24 mouse cellular contexts compared by ENCODE assay signal in genomic region chr6:49176018-49176417, GRCm38 (mm10). TPM values are rescaled to one million over a fixed set of nuclear protein-coding genes. Genes with fewer than 3 reads are reported as not detected.
A peak's percentile ranks its signal among the peaks of the same experiment; 100 is the strongest.
DNase-seq lines count a peak whose midpoint lies in the region; ATAC-seq and TF ChIP-seq lines count a peak whose summit lies in the region.
"Had no signal": no experiment of that assay in that cellular context is flagged by ENCODE, and none has a peak within 500 bp of the region (broad histone marks: within the 10 kb centered on the region; RNA-seq: fewer than 3 reads in every experiment).

No protein-coding gene starts in this region.

- peaks cover 6% of the 10 kb centered on the region for H3K4me1 ChIP-seq in intestine, postnatal 0 days (replicated peaks; ENCODE audit: control insufficient read depth, insufficient read depth, low read length)
- H3K4me1 ChIP-seq in intestine, embryonic 16.5 days (ENCODE audit: control insufficient read depth, insufficient read depth, low read length): peaks cover 26% of the 10 kb centered on the region

- H3K9ac ChIP-seq in intestine, postnatal 0 days (ENCODE audit: low read depth, low read length): no peak overlapping the region
- H3K9ac ChIP-seq in intestine, embryonic 16.5 days (ENCODE audit: low read depth, low read length): no peak overlapping the region
- H3K9ac ChIP-seq: heart, embryonic 12.5 days; hindbrain, embryonic 13.5 days; limb, embryonic 13.5 days; liver, embryonic 15.5 days had no signal

- no peak overlapping the region for H3K4me3 ChIP-seq in intestine, postnatal 0 days (ENCODE audit: low read depth, low read length)
- no peak overlapping the region for H3K4me3 ChIP-seq in intestine, embryonic 16.5 days (ENCODE audit: low read length)
- H3K4me3 ChIP-seq: embryonic facial prominence, embryonic 10.5 days; gastrocnemius, adult 2 months; heart, embryonic 12.5 days; hindbrain, embryonic 13.5 days; limb, embryonic 13.5 days; liver, embryonic 15.5 days had no signal

- H3K27ac ChIP-seq in intestine, postnatal 0 days (ENCODE audit: low read depth, low read length): no peak overlapping the region
- no peak overlapping the region for H3K27ac ChIP-seq in intestine, embryonic 16.5 days (ENCODE audit: low read length)
- H3K27ac ChIP-seq: embryonic facial prominence, embryonic 10.5 days; gastrocnemius, adult 2 months; hindbrain, embryonic 13.5 days; limb, embryonic 13.5 days; liver, embryonic 15.5 days had no signal

- H3K36me3 ChIP-seq in intestine, postnatal 0 days (ENCODE audit: control insufficient read depth, insufficient read depth): no peaks in the 10 kb centered on the region
- H3K36me3 ChIP-seq in intestine, embryonic 16.5 days (ENCODE audit: control insufficient read depth, insufficient read depth, low read length): no peaks in the 10 kb centered on the region
- H3K36me3 ChIP-seq: embryonic facial prominence, embryonic 10.5 days; heart, embryonic 12.5 days; hindbrain, embryonic 13.5 days; limb, embryonic 13.5 days; liver, embryonic 15.5 days had no signal

- peak; percentile 8 to 16 for DNase-seq in spleen, postnatal 36 days (ENCODE audit: low spot score in 2 of 2)
- DNase-seq in spleen, adult 12 weeks (ENCODE audit: low spot score): no peak
- DNase-seq in gastrocnemius, postnatal 10 days: no peak
- DNase-seq in adrenal gland, postnatal 25 days: no peak
- no peak for DNase-seq in adrenal gland, adult 2 months
- DNase-seq: adrenal gland, postnatal 10 days; cerebellum, adult 2 months; gastrocnemius, adult 2 months; heart, adult 11 months; heart, postnatal 14 days; kidney, postnatal 4 days; right cerebral cortex, postnatal 4 days; thymus, adult 18-20 months; thymus, postnatal 4 days had no signal

- no peaks in the 10 kb centered on the region for H3K27me3 ChIP-seq in intestine, postnatal 0 days (replicated peaks; ENCODE audit: control insufficient read depth, insufficient read depth, low read length)
- H3K27me3 ChIP-seq in intestine, embryonic 16.5 days (replicated peaks; ENCODE audit: control insufficient read depth, insufficient read depth, low read length): no peaks in the 10 kb centered on the region
- H3K27me3 ChIP-seq: heart, embryonic 12.5 days; hindbrain, embryonic 13.5 days; limb, embryonic 13.5 days; liver, embryonic 15.5 days had no signal

- TF ChIP-seq CTCF in intestine, postnatal 0 days (IDR thresholded peaks at IDR 0.05; ENCODE audit: low read depth): 0 out of 2 replicates have a peak, but pooled peaks have one; percentile 13

- H3K9me3 ChIP-seq in intestine, postnatal 0 days (ENCODE audit: control insufficient read depth): no peaks in the 10 kb centered on the region
- no peaks in the 10 kb centered on the region for H3K9me3 ChIP-seq in intestine, embryonic 16.5 days (ENCODE audit: control insufficient read depth, low read length)
- H3K9me3 ChIP-seq: embryonic facial prominence, embryonic 10.5 days; heart, embryonic 12.5 days; hindbrain, embryonic 13.5 days; limb, embryonic 13.5 days; liver, embryonic 15.5 days had no signal

- ATAC-seq in intestine, postnatal 0 days: no peak
- no peak for ATAC-seq in intestine, embryonic 16.5 days
- ATAC-seq in megakaryocyte, adult 5-6 weeks (ENCODE audit: poor library complexity, severe bottlenecking): peak; percentile 59; the same call in 1 of the 2 replicates
- ATAC-seq: inflammation-experienced regulatory T-cells, adult 6 months; midbrain, embryonic 16.5 days had no signal

- H3K4me2 ChIP-seq in intestine, postnatal 0 days (replicated peaks; ENCODE audit: low read depth): no peak overlapping the region
- H3K4me2 ChIP-seq in intestine, embryonic 16.5 days (ENCODE audit: low read depth, low read length): no peak overlapping the region
- H3K4me2 ChIP-seq: heart, embryonic 12.5 days; hindbrain, embryonic 13.5 days; limb, embryonic 13.5 days; liver, embryonic 15.5 days had no signal

- WGBS in intestine, postnatal 0 days: 55% methylated on average over 5 of the region's 5 CpGs
- 70% methylated on average over 5 of the region's 5 CpGs for WGBS in intestine, embryonic 16.5 days

RNA-seq across cellular contexts. Expression of gene Igf2bp3, which starts 38.7 kb away (rescaled TPM):
- polyA plus RNA-seq in intestine, postnatal 0 days (2015; fragmentation: Nextera tagmentation; extraction: Ambion mirVana): 54.7 and 56.3 TPM in 2 replicates
- polyA plus RNA-seq in intestine, embryonic 16.5 days (2015; fragmentation: Nextera tagmentation; extraction: Ambion mirVana): 78.7 and 81.9 TPM in 2 replicates
- total RNA-seq in megakaryocyte, adult 5-6 weeks (2015): 0.02 and 0.05 TPM in 2 replicates
- total RNA-seq in megakaryocyte, adult 5-6 weeks (2017): not detected in 2 replicates
- 1 to 10 TPM; 4.3 to 5.5 TPM for total RNA-seq in gastrocnemius, postnatal 10 days (2021)
- 1.0 and 1.2 TPM in 2 replicates for total RNA-seq in adrenal gland, postnatal 25 days (2021)
- under 1 TPM; 0.17 to 0.20 TPM for total RNA-seq in adrenal gland, adult 2 months (2021)
- polyA plus RNA-seq in adrenal gland, adult 2 months (2012; rRNA removed): 0.02 TPM in 1 of 2 replicates, not detected in the other

Comparison
In these comparisons a context has a peak if more than half of its experiments do, and no peak if none do; other contexts are left out.
1. DNase-seq: peak in spleen, postnatal 36 days (2 of 2); none in spleen, adult 12 weeks (single experiment), gastrocnemius, postnatal 10 days (single experiment), adrenal gland, postnatal 25 days (single experiment) and adrenal gland, adult 2 months (single experiment).